Mouse (Mus musculus): ENCODE results near the gene Mast4.
"Not testable (repeated sequence)": the region's sequence is repeated elsewhere in the genome, so short reads cannot be mapped to it uniquely, and the experiment has no call there.

The Mast4 gene

GRCm38 (mm10) chr13:102756071-102756470, 578.2 kb downstream of the Mast4 start:
- in situ Hi-C loops (cut with MboI, MseI), result no loop called here

- in situ Hi-C loops (cut with MboI, MseI), result no loop called here
Measured at GRCm38 (mm10) chr13:102755124-102755523, 579.2 kb downstream of the Mast4 start.

GRCm38 (mm10) chr13:102753714-102754556, 580.4 kb downstream of the Mast4 start:
- in situ Hi-C loops (cut with MboI, MseI), result no loop called here

- in situ Hi-C loops (cut with MboI, MseI), result loop anchor here (5.0 kb wide), 1 partner anchor 78 kb away; no protein-coding TSS in a partner anchor
Measured at GRCm38 (mm10) chr13:102749891-102750290, 584.4 kb downstream of the Mast4 start.

GRCm38 (mm10) chr13:102749194-102749593, 585.1 kb downstream of the Mast4 start:
- in situ Hi-C loops (cut with MboI, MseI), result loop anchor here (5.0 kb wide), 1 partner anchor 77 kb away; no protein-coding TSS in a partner anchor

GRCm38 (mm10) chr13:102746803-102747561, 587.3 kb downstream of the Mast4 start:
- in situ Hi-C loops (cut with MboI, MseI), result loop anchor here (5.0 kb wide), 1 partner anchor 75 kb away; no protein-coding TSS in a partner anchor

- in situ Hi-C loops (cut with MboI, MseI), result loop anchor here (5.0 kb wide), 1 partner anchor 73 kb away; no protein-coding TSS in a partner anchor
Measured at GRCm38 (mm10) chr13:102745626-102746342, 588.5 kb downstream of the Mast4 start.

- in situ Hi-C loops (cut with MboI, MseI), result loop anchor here (5.0 kb wide), 1 partner anchor 73 kb away; no protein-coding TSS in a partner anchor
Measured at GRCm38 (mm10) chr13:102745270-102745600, 589.1 kb downstream of the Mast4 start.

- in situ Hi-C loops (cut with MboI, MseI), result loop anchor here (5.0 kb wide), 1 partner anchor 72 kb away; no protein-coding TSS in a partner anchor
Measured at GRCm38 (mm10) chr13:102744481-102745269, 589.6 kb downstream of the Mast4 start.

GRCm38 (mm10) chr13:102739720-102740535, 594.4 kb downstream of the Mast4 start:
- in situ Hi-C loops (cut with MboI, MseI), result no loop called here

- in situ Hi-C loops (cut with MboI, MseI), result no loop called here
Measured at GRCm38 (mm10) chr13:102737811-102738210, 596.5 kb downstream of the Mast4 start.

- in situ Hi-C loops (cut with MboI, MseI), result no loop called here
Measured at GRCm38 (mm10) chr13:102733063-102733462, 601.2 kb downstream of the Mast4 start.

GRCm38 (mm10) chr13:102728951-102729350, 605.3 kb downstream of the Mast4 start:
- in situ Hi-C loops (cut with MboI, MseI), result not testable (repeated sequence)

- in situ Hi-C loops (cut with MboI, MseI), result no loop called here
Measured at GRCm38 (mm10) chr13:102728035-102728434, 606.3 kb downstream of the Mast4 start.

- in situ Hi-C loops (cut with MboI, MseI), result no loop called here
Measured at GRCm38 (mm10) chr13:102726876-102727275, 607.4 kb downstream of the Mast4 start.

GRCm38 (mm10) chr13:102725906-102726305, 608.4 kb downstream of the Mast4 start:
- in situ Hi-C loops (cut with MboI, MseI), result no loop called here

GRCm38 (mm10) chr13:102725416-102725815, 608.9 kb downstream of the Mast4 start:
- in situ Hi-C loops (cut with MboI, MseI), result no loop called here

GRCm38 (mm10) chr13:102716973-102717372, 617.3 kb downstream of the Mast4 start:
- in situ Hi-C loops (cut with MboI, MseI), result no loop called here

GRCm38 (mm10) chr13:102700744-102701143, 633.6 kb downstream of the Mast4 start:
- in situ Hi-C loops (cut with MboI, MseI), result no loop called here

GRCm38 (mm10) chr13:102700176-102700575, 634.1 kb downstream of the Mast4 start:
- in situ Hi-C loops (cut with MboI, MseI), result no loop called here

Measured in T-helper 1 cell (primary cell).